Mouse (Mus musculus) ES-Bruce4 (cell line): ENCODE results near the gene Lrrc42.

ENCODE experiments used
- CTCF ChIP-seq: IDR thresholded peaks from one replicate; pipeline ENCODE4 v1.8.1; 2011; ENCODE audit warnings: low read depth, low read length
- EP300 ChIP-seq: IDR thresholded peaks from 2 replicates; pipeline ENCODE4 v1.6.1; 2011; ENCODE audit warnings: low read depth, low read length; ENCODE audit not compliant: insufficient read depth

DNA sequence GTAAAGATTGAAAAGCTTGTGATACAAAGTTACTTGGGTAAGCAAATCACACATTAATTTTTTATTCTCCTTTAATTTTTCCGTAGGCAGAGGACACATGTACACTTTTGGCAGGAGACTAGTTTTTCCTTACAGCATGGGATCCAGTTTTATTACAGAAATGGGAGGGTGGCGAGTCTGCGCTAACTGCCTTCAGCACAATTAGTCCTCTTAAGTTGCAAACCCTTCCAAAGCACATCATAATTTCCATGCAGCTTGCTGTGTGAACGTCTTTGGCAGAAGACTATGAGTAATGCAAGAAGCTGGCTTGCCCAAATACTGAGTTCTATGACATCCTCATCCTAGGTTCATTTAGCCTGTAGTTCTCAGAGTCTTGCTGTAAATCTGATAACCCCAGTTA is 20.4 kb upstream of the Lrrc42 start:
- TF ChIP-seq CTCF (no peak), EP300 (no peak)
